ENCODE assay signal across 28 mouse cellular contexts in genomic region chr11:13584726-13585125, GRCm38 (mm10).
"Had no signal": no experiment of that assay in that cellular context is flagged by ENCODE, and none has a peak within 500 bp of the region (broad histone marks: within the 10 kb centered on the region; RNA-seq: fewer than 3 reads in every experiment).

No protein-coding gene starts in this region.

- H3K4me2 ChIP-seq: heart, embryonic 11.5 days; heart, embryonic 13.5 days; heart, embryonic 15.5 days; hindbrain, embryonic 13.5 days; hindbrain, embryonic 15.5 days; kidney, embryonic 15.5 days; limb, embryonic 12.5 days; liver, embryonic 11.5 days; liver, embryonic 13.5 days; liver, embryonic 15.5 days had no signal

- H3K9me3 ChIP-seq: heart, embryonic 13.5 days; heart, embryonic 15.5 days; hindbrain, embryonic 13.5 days; hindbrain, embryonic 15.5 days; kidney, embryonic 15.5 days; limb, embryonic 10.5 days; limb, embryonic 12.5 days; liver, embryonic 13.5 days; liver, embryonic 15.5 days had no signal

- H3K4me3 ChIP-seq: heart, adult 2 months; heart, embryonic 13.5 days; heart, embryonic 15.5 days; hindbrain, embryonic 13.5 days; hindbrain, embryonic 15.5 days; kidney, embryonic 15.5 days; layer of hippocampus, adult 2 months; limb, embryonic 10.5 days; limb, embryonic 12.5 days; liver, embryonic 13.5 days; liver, embryonic 15.5 days had no signal

- DNase-seq: forebrain, postnatal 0 days; gastrocnemius, postnatal 14 days; gastrocnemius, postnatal 36 days; heart, adult 11 months; heart, adult 2 months; heart, postnatal 14 days; heart, postnatal 36 days; kidney, adult 11 months; kidney, adult 2 months; kidney, adult 9 months; kidney, postnatal 25 days; kidney, postnatal 4 days; liver; liver, embryonic 13.5 days had no signal

- H3K36me3 ChIP-seq: heart, embryonic 13.5 days; heart, embryonic 15.5 days; hindbrain, embryonic 13.5 days; hindbrain, embryonic 15.5 days; kidney, embryonic 15.5 days; limb, embryonic 10.5 days; limb, embryonic 12.5 days; liver, embryonic 13.5 days; liver, embryonic 15.5 days had no signal

- H3K27ac ChIP-seq: heart, adult 2 months; heart, embryonic 13.5 days; heart, embryonic 15.5 days; hindbrain, embryonic 13.5 days; hindbrain, embryonic 15.5 days; hindbrain, postnatal 0 days; kidney, embryonic 15.5 days; kidney, postnatal 0 days; layer of hippocampus, adult 2 months; limb, embryonic 10.5 days; limb, embryonic 12.5 days; liver, embryonic 13.5 days; liver, embryonic 15.5 days had no signal

- H3K9ac ChIP-seq: forebrain, postnatal 0 days; heart, embryonic 13.5 days; heart, embryonic 15.5 days; hindbrain, embryonic 13.5 days; hindbrain, embryonic 15.5 days; kidney, embryonic 15.5 days; limb, embryonic 12.5 days; liver, embryonic 13.5 days; liver, embryonic 15.5 days had no signal

- H3K27me3 ChIP-seq: heart, embryonic 13.5 days; heart, embryonic 15.5 days; hindbrain, embryonic 13.5 days; hindbrain, embryonic 15.5 days; kidney, embryonic 15.5 days; limb, embryonic 12.5 days; liver, embryonic 13.5 days; liver, embryonic 15.5 days had no signal

- ATAC-seq: forebrain, postnatal 0 days; hindbrain, postnatal 0 days; intestine, embryonic 16.5 days had no signal

- H3K4me1 ChIP-seq: heart, embryonic 13.5 days; heart, embryonic 15.5 days; hindbrain, embryonic 13.5 days; hindbrain, embryonic 15.5 days; kidney, embryonic 15.5 days; limb, embryonic 10.5 days; limb, embryonic 12.5 days; liver, embryonic 13.5 days; liver, embryonic 15.5 days had no signal
